Mouse (Mus musculus) CH12.LX (cell line): ENCODE data around the gene Cenpe. TPM values are rescaled to one million over a fixed set of nuclear protein-coding genes. Genes with fewer than 3 reads are reported as not detected.

Experiments used
- DNase-seq: peaks from one replicate; pipeline ENCODE4 v3.0.0-alpha.2; 2013; ENCODE audit errors: extremely low read depth
- H3K27ac ChIP-seq: 2 replicates; pipeline ENCODE4 v1.5.1; 2012; ENCODE audit warnings: low read depth, mild to moderate bottlenecking, control low read depth, moderate library complexity; ENCODE audit not compliant: insufficient read depth
- H3K27me3 ChIP-seq: replicated peaks from 2 replicates; pipeline ENCODE3; 2012; ENCODE audit warnings: inconsistent platforms
- H3K36me3 ChIP-seq, 2 experiments: replicated peaks in 1 of 2; 2 replicates each; pipeline versions ENCODE3 to v1.6.1; 2012; ENCODE audit warnings: inconsistent platforms in 1 of 2, low read length in 1 of 2, mild to moderate bottlenecking in 1 of 2, mixed read lengths in 1 of 2, moderate library complexity in 1 of 2; ENCODE audit not compliant: control insufficient read depth in 1 of 2, insufficient read depth in 1 of 2
- H3K4me1 ChIP-seq, 2 experiments: 2 replicates each; pipeline ENCODE4 v1.6.1; 2012; ENCODE audit warnings: inconsistent platforms in 1 of 2, moderate library complexity in 1 of 2; ENCODE audit not compliant: insufficient read depth in 2 of 2, control insufficient read depth in 1 of 2
- H3K4me2 ChIP-seq: 2 replicates; pipeline ENCODE4 v1.6.1; 2012; ENCODE audit warnings: low read depth, mild to moderate bottlenecking, control low read depth; ENCODE audit not compliant: poor library complexity, insufficient read depth, severe bottlenecking
- H3K4me3 ChIP-seq, 3 experiments: fragments of 150-350 bp in 1 of 3; sonication (generic) in 1 of 3; replicated peaks in 1 of 3; 2 replicates each; pipeline versions ENCODE3 to v1.5.1; 2011 to 2012; ENCODE audit warnings: low read depth in 2 of 3, low read length in 2 of 3, mild to moderate bottlenecking in 2 of 3, moderate library complexity in 2 of 3, control low read depth in 1 of 3, improper control_type of control experiment in 1 of 3, inconsistent platforms in 1 of 3, mixed read lengths in 1 of 3; ENCODE audit not compliant: poor library complexity in 1 of 3
- H3K79me2 ChIP-seq: replicated peaks from 2 replicates; pipeline ENCODE4 v1.6.1; 2012; ENCODE audit warnings: mild to moderate bottlenecking, moderate library complexity; ENCODE audit not compliant: control insufficient read depth, poor library complexity, insufficient read depth, severe bottlenecking; ENCODE audit errors: extremely low read depth
- H3K9ac ChIP-seq: 2 replicates; pipeline ENCODE4 v1.6.1; 2012; ENCODE audit warnings: low read depth, mild to moderate bottlenecking, control low read depth, moderate library complexity; ENCODE audit not compliant: insufficient read depth
- H3K9me3 ChIP-seq: replicated peaks from 2 replicates; pipeline ENCODE3; 2012; ENCODE audit warnings: low read length, inconsistent platforms, mixed read lengths
- CHD2 ChIP-seq: IDR thresholded peaks from 2 replicates; pipeline ENCODE4 v1.6.1; 2011; ENCODE audit warnings: low read length, improper control_type of control experiment
- E2F4 ChIP-seq: IDR thresholded peaks from 2 replicates; pipeline ENCODE4 v1.6.1; 2011; ENCODE audit warnings: low read depth, low read length, improper control_type of control experiment; ENCODE audit not compliant: insufficient replicate concordance
- ELF1 ChIP-seq: IDR thresholded peaks from 2 replicates; pipeline ENCODE4 v1.6.1; 2014; ENCODE audit warnings: low read depth, mild to moderate bottlenecking, inconsistent platforms, low read length, improper control_type of control experiment
- EP300 ChIP-seq: IDR thresholded peaks from 2 replicates; pipeline ENCODE4 v1.6.1; 2011; ENCODE audit warnings: low read length, improper control_type of control experiment
- GABPA ChIP-seq: IDR thresholded peaks from 2 replicates; pipeline ENCODE4 v1.6.1; 2012; ENCODE audit warnings: low read depth, low read length, improper control_type of control experiment, inconsistent platforms; ENCODE audit not compliant: insufficient replicate concordance
- HCFC1 ChIP-seq: IDR thresholded peaks from 2 replicates; pipeline ENCODE4 v1.6.1; 2012; ENCODE audit warnings: low read depth, mild to moderate bottlenecking, inconsistent platforms, low read length, improper control_type of control experiment
- IRF4 ChIP-seq: IDR thresholded peaks from 2 replicates; pipeline ENCODE4 v1.6.1; 2014; ENCODE audit warnings: low read depth, mild to moderate bottlenecking, inconsistent platforms, low read length, improper control_type of control experiment
- JUN ChIP-seq: IDR thresholded peaks from 2 replicates; pipeline ENCODE4 v1.6.1; 2011; ENCODE audit warnings: low read depth, mild to moderate bottlenecking, low read length, improper control_type of control experiment, moderate library complexity; ENCODE audit not compliant: insufficient read depth
- JUND ChIP-seq: conservative IDR thresholded peaks from 2 replicates; pipeline ENCODE4 v1.6.1; 2011; ENCODE audit warnings: low read depth, low read length, improper control_type of control experiment
- MAFK ChIP-seq: IDR thresholded peaks from 2 replicates; pipeline ENCODE4 v1.6.1; 2011; ENCODE audit warnings: low read length, improper control_type of control experiment; ENCODE audit not compliant: insufficient replicate concordance
- MAX ChIP-seq: IDR thresholded peaks from 2 replicates; pipeline ENCODE4 v1.6.1; 2011; ENCODE audit warnings: low read length, improper control_type of control experiment
- MEF2A ChIP-seq: IDR thresholded peaks from 2 replicates; pipeline ENCODE4 v1.6.1; 2014; ENCODE audit warnings: low read depth, mild to moderate bottlenecking, inconsistent platforms, low read length, improper control_type of control experiment, borderline replicate concordance
- MXI1 ChIP-seq: IDR thresholded peaks from 2 replicates; pipeline ENCODE4 v1.6.1; 2011; ENCODE audit warnings: mild to moderate bottlenecking, low read depth, low read length, improper control_type of control experiment
- NRF1 ChIP-seq: IDR thresholded peaks from 2 replicates; pipeline ENCODE4 v1.6.1; 2014; ENCODE audit warnings: low read depth, mild to moderate bottlenecking, inconsistent platforms, low read length, improper control_type of control experiment, moderate library complexity
- PAX5 ChIP-seq: IDR thresholded peaks from 2 replicates; pipeline ENCODE4 v1.6.1; 2012; ENCODE audit warnings: low read length, inconsistent platforms, mixed read lengths
- POLR2A ChIP-seq: IDR thresholded peaks from 2 replicates; pipeline ENCODE4 v1.6.1; 2011; ENCODE audit warnings: low read depth, mild to moderate bottlenecking, improper control_type of control experiment, low read length
- POLR2AphosphoS2 ChIP-seq: IDR thresholded peaks from 2 replicates; pipeline ENCODE4 v1.6.1; 2011; ENCODE audit warnings: low read depth, low read length, improper control_type of control experiment
- RCOR1 ChIP-seq: conservative IDR thresholded peaks from 2 replicates; pipeline ENCODE4 v1.6.1; 2012; ENCODE audit warnings: low read depth, mild to moderate bottlenecking, inconsistent platforms, low read length, improper control_type of control experiment
- SIN3A ChIP-seq: IDR thresholded peaks from 2 replicates; pipeline ENCODE4 v1.6.1; 2012; ENCODE audit warnings: low read length, improper control_type of control experiment, inconsistent platforms
- SMC3 ChIP-seq: IDR thresholded peaks from 2 replicates; pipeline ENCODE4 v1.6.1; 2011; ENCODE audit warnings: low read depth, low read length, improper control_type of control experiment
- TBP ChIP-seq: conservative IDR thresholded peaks from 2 replicates; pipeline ENCODE4 v1.6.1; 2011; ENCODE audit warnings: low read depth, low read length, improper control_type of control experiment
- TCF12 ChIP-seq: IDR thresholded peaks from 2 replicates; pipeline ENCODE4 v1.6.1; 2014; ENCODE audit warnings: low read depth, mild to moderate bottlenecking, inconsistent platforms, low read length, improper control_type of control experiment
- UBTF ChIP-seq: IDR thresholded peaks from 2 replicates; pipeline ENCODE4 v1.6.1; 2012; ENCODE audit warnings: low read depth, mild to moderate bottlenecking, inconsistent platforms, low read length, improper control_type of control experiment, moderate library complexity
- USF1 ChIP-seq: IDR thresholded peaks from 2 replicates; pipeline ENCODE4 v1.6.1; 2014; ENCODE audit warnings: low read depth, mild to moderate bottlenecking, inconsistent platforms, low read length, improper control_type of control experiment
- USF2 ChIP-seq: conservative IDR thresholded peaks from 2 replicates; pipeline ENCODE4 v1.6.1; 2011; ENCODE audit warnings: low read depth, low read length, improper control_type of control experiment
- ZMIZ1 ChIP-seq: IDR thresholded peaks from 2 replicates; pipeline ENCODE4 v1.6.1; 2012; ENCODE audit warnings: low read depth, mild to moderate bottlenecking, inconsistent platforms, low read length, improper control_type of control experiment
- dilution Hi-C: fragments of 300-500 bp; cut with MboI; formaldehyde crosslinking; loops from 2 replicates; pipeline ENCODE4 v1.14.3; 2020; ENCODE audit warnings: low sequenced_read_pairs; ENCODE audit not compliant: extremely low pct_unique_long_range_greater_than_20kb, extremely low pct_ligation_motif_present
- in situ Hi-C: fragments of 300-500 bp; cut with MboI; formaldehyde crosslinking; loops from 3 replicates; pipeline ENCODE4 v1.14.3; 2019; ENCODE audit warnings: low sequenced_read_pairs, low pct_ligation_motif_present, low pct_unique_long_range_greater_than_20kb, mixed read lengths
- polyA plus RNA-seq: library from polyadenylated mRNA; unstranded; fragments of >175 nt; gene quantifications from 2 replicates; pipeline ENCODE4 v1.2.1, GENCODE M21; 2012; ENCODE audit warnings: low read depth; ENCODE audit not compliant: insufficient read length
- total RNA-seq, 2 experiments: library from RNA; depleted of rRNA; stranded (reverse); fragments of 300-350 nt in 1 of 2; fragments of >200 nt in 1 of 2; gene quantifications; 2 replicates each; pipeline ENCODE4 v1.2.3; 2012 to 2014

The Cenpe gene
- total and polyA plus RNA-seq, 3 experiments, result 47.0 to 81.1 (median 73.8) TPM

GRCm38 (mm10) chr3:135272627-135273026 is 60.3 kb downstream of the Cenpe start:
- no peaks in the 10 kb centered on the region for H3K4me1 ChIP-seq
- in situ Hi-C loops (no loop called here), dilution Hi-C loops (no loop called here)
- H3K27ac ChIP-seq, result no peak overlapping the region
- no peak overlapping the region for H3K9ac ChIP-seq
- TF ChIP-seq POLR2AphosphoS2 (no peak), GABPA (no peak), JUND (no peak), MAFK (no peak), HCFC1 (no peak), MEF2A (no peak), TBP (no peak), TCF12 (no peak), IRF4 (no peak), SIN3A (no peak), POLR2A (no peak), MAX (no peak), ZMIZ1 (no peak), NRF1 (no peak)
- H3K4me3 ChIP-seq, result no peak overlapping the region
- no peaks in the 10 kb centered on the region for H3K79me2 ChIP-seq
- no peak for DNase-seq
- H3K4me2 ChIP-seq, result no peak overlapping the region
- H3K27me3 ChIP-seq, result no peaks in the 10 kb centered on the region
- H3K36me3 ChIP-seq, result peaks cover 46 to 72% of the 10 kb centered on the region in 2 experiments
- no peaks in the 10 kb centered on the region for H3K9me3 ChIP-seq

- in situ Hi-C loops, result no loop called here
- TF ChIP-seq EP300 (no peak), SMC3 (no peak), TCF12 (no peak), E2F4 (no peak), JUN (no peak), USF2 (no peak), ZMIZ1 (no peak), MAFK (no peak), JUND (no peak), MXI1 (no peak), MEF2A (no peak), RCOR1 (no peak), CHD2 (no peak), USF1 (no peak), PAX5 (no peak), UBTF (no peak), POLR2A (no peak), ELF1 (no peak), IRF4 (no peak)
- H3K4me3 ChIP-seq, result no peak overlapping the region
- no peaks in the 10 kb centered on the region for H3K79me2 ChIP-seq
- peaks cover 46 to 68% of the 10 kb centered on the region in 2 experiments for H3K36me3 ChIP-seq
- no peak overlapping the region for H3K9ac ChIP-seq
- DNase-seq, result no peak
- H3K4me1 ChIP-seq, result no peaks in the 10 kb centered on the region
- no peaks in the 10 kb centered on the region for H3K27me3 ChIP-seq
- no peaks in the 10 kb centered on the region for H3K9me3 ChIP-seq
- dilution Hi-C loops, result no loop called here
- no peak overlapping the region for H3K4me2 ChIP-seq
- no peak overlapping the region for H3K27ac ChIP-seq
Observed at GRCm38 (mm10) chr3:135273047-135273446, 60.7 kb downstream of the Cenpe start.
